Mouse (Mus musculus): Measurements from ENCODE around the gene Pcsk2.
A peak's percentile ranks its signal among the peaks of the same experiment; 100 is the strongest.

Gene Pcsk2

DNA sequence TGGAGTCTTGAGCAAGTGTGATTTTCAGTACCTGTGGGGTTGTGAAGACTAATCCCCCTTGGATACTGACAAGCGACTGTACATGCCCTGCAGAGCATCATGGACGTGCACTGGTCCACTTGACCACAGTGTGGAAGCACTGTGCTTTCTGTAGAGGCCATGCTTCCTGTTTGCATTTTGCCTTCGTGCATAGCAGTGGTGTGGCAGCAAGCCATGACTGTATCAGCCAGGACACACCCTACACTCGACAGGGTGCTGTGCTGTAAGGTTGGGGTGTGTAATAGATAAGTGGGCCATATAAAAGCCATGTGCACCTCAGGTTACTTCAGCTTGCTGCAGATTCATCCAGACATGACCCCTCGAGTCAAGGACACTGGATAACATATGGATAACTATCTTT, 292.7 kb downstream of the Pcsk2 start:
- DNase-seq (ENCODE audit: low spot score), result peak; percentile 54

DNA sequence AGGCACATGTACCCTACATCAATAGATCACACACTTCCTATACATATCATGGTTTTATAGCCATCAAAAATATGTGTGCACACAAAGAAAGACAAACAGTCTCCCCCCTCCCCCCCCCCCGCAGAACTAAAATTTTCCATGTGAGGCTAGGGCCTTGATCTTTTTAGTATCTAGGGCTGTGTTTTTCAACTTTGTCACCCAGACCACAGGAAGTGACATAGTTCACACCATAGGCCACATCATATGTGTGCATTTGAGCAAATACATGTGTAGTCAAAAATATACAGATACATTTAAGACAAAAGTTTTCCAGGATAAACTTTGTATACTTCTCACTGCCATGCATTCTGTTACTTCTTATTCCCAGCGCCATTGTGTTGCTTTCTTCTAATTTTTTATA, 293.5 kb downstream of the Pcsk2 start:
- DNase-seq (ENCODE audit: low spot score), result no peak

DNA sequence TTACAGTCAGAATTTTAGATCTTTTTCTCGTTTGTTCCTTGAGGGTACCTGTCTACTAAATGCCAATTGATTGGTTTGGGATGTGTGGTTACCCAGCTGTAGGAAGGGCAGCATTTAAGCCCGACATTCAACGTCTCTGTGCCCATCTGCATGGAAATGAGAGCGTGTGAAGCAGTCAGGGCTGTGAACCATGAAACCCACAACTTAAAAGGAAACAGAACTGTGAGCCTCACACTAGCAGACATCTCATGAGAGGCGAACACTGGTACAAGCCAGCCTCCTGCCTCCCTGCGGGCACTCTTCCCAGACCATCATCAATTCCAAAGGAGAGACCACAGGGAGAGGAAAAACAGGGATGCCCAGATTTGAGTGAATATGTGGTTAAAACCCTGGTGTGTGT, 294.9 kb downstream of the Pcsk2 start:
- no peak for DNase-seq (ENCODE audit: low spot score)

DNA sequence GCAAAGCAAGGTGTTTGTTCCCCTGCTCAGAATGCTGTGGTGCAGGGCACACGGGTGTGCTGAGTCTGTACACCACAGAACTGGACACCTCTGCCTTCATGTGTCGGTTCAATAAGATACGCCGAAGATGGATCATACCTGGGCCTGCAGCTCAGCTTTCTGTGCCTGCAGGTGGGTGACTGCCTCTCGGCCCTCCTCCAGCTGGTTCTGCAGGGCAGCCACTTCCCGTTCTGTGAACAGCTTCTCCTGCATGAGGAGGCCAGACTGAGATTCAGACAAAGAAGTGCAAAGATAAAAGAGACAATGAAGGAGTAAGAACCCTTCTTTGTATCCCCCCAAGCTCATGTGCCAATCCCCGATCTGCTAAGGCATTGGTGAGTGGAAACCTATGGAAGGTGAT, 295.6 kb downstream of the Pcsk2 start:
- DNase-seq (ENCODE audit: low spot score), result no peak

DNA sequence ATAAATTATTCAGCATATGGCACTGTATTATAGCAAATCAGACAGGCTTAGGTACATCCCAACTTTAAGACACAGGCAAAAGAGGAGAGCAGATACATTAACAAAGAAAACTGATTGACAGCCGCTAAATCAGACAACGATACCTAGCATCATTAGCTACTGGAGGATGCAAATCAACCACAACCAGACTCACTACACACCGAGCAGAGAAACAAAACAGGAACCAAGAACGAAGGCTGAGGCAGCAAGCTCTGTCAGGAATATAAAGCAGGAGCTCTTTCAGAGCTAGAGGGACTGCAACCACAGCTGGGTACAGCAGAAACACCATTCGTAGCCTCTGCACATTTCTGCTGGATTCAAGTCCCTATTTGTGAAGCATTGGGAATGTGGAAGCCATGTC, 298.8 kb downstream of the Pcsk2 start:
- DNase-seq (ENCODE audit: low spot score), result no peak

DNA sequence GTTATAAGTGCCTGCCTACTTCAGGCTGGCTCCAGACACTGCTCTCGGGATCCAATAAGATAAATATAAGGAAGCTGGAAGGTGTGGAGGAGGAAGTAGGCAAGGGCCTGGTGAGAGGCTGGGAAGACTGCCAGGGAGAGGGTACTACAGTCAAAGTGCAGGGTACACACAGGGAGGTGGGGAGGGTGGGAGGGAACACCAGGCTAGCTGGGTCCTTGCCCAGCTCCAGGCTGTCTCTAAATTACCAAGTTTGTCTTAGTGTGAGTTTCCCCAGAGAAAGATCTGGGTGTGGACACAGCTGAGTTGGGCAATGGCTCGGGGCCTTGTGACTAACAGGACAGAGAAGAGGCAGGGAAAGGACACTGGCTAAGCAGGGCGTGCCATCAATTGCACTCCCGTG, 300.8 kb downstream of the Pcsk2 start:
- no peak for DNase-seq (ENCODE audit: low spot score)

DNA sequence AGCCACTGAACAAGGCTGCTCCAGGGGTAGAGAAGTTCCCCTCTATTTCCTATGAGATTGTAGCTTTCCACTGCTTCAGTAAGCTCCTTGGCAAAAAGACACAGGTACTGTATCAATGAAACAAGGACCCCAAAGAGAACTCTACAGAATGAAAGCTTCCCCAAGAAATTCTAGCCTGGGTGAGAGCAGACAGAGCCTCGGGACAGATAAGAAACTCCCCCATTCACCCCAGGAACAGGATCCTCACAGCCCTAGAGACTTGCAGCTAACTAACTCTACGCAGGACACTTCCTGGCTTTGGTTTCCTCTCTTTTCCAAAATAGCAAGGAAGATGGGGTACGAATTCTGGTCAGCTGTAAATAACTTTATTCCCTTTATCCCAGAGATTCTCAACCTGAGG, 301.3 kb downstream of the Pcsk2 start:
- DNase-seq (ENCODE audit: low spot score), result no peak

DNA sequence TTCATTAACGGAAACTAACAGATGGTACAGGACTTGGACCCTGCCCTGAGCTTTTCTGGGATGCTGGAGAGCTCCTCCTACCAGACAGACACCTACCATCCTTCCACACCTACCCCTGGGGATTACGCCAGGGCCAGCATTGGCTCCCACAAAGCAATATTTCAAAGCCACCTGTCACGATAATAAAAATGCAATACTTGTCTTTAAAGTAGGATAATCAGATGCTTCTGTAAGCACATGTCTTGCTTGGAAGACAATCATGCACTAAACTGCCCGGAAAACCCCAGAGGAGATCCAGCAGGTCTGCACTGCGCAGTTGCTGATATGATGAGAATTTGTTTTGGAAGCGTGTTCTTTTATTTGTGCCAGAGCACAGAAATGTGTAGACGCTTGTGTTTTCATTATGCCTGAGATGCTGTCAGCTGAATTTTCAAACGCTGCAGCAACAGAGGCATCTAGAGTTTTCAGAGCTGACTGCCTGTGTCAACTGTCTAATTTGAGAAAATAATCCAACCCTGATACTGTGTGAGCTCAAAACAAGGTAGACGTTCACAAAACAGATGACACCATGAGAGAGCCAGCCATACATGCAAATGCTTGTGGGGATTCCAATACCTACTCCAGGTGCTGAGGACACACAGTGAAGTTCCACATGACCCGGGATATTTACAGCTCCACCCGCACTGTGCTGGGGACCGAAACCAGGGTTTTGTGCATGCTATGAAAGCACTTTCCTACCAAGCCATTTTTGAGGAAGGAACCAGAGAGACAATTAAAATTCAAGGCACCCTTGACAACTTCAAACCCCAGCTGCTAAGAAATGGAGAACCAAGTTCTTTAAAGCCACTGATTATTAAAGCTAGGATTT, 305.6 kb downstream of the Pcsk2 start:
- no peak for DNase-seq (ENCODE audit: low spot score)

DNA sequence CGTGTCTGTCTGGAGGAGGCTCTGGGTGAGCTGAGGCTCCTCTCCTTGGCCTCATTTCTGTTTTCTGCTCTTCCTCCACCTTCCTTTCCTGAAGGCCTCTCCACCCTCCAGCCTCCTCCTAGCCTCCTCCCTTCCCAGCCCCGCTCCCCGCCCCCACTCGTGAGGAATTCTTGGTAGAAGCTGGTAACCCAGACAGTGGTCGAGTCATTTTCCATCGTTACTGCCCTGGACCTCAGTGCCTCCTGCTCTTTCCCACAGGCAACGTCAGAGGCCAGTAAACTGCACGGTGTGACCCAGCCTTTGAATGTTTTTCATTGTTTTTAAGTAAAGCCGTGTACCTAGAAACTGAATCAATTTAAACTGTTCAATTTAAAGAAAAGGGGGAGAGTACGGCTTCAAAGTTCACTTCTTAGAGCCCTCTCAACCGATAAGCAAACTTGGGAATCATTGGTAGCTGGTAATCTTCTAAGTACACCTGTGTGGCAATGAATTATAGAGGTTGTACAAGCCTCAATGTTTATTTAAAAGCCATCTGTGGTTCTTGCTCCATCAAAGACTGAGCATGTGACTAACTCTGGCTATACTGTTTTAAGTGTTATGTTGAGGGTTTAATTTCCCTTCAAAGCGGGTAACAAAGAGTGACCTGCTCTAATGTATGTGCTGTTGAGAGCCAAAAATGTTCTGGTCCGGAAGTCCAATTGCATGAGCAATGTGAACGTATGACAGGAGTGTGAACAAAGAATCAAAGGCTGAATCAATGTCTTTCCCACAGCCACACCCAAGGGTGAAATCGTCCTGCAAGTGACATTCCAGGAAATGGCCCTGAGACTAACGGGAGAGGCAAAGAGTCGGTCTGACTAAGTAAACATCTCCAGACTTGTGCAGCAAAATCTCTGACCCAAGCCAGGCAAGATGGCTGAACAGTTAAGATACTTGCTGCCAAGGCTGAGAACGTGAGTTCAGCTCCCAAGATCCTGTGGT, 306.6 kb downstream of the Pcsk2 start:
- DNase-seq (ENCODE audit: low spot score), result no peak

DNA sequence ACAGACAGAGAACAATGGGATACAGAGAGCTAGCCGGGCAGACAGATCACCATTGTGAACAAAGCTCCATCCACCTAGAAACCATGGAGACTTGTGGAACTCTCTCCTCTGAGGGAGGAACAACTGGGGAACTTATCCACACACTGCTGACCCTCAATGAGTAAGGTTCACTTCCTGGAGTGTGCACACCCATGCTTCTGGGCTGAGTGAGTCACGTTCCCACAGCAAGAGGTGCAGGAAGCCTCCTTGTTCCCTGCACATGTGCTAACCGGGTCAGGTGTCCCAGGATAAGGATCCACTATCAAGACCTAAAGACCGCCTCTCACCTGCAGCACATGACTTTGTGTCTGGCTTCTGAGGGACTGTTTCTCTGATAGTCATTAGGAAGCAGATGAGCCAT, 307.5 kb downstream of the Pcsk2 start:
- DNase-seq (ENCODE audit: low spot score), result no peak

DNA sequence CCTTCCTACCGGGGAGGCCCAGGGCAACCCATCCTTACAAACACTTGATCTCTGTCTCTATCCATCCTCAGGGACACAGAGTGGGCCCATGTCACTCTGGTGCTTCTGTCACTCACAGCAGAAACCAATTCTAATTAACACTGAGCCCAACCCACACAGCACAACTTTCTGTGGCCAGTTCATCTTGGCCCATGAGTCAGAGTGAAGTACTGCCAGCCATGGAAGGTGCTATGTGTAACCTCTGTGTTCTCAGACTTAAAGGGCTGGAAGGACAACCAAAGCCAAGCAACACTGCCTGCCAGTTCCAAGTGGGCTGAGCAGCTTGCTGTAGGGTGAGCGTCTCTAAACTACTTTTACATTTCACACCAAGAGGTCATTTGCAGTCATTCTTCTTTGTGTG, 313.2 kb downstream of the Pcsk2 start:
- DNase-seq (ENCODE audit: low spot score), result no peak

DNA sequence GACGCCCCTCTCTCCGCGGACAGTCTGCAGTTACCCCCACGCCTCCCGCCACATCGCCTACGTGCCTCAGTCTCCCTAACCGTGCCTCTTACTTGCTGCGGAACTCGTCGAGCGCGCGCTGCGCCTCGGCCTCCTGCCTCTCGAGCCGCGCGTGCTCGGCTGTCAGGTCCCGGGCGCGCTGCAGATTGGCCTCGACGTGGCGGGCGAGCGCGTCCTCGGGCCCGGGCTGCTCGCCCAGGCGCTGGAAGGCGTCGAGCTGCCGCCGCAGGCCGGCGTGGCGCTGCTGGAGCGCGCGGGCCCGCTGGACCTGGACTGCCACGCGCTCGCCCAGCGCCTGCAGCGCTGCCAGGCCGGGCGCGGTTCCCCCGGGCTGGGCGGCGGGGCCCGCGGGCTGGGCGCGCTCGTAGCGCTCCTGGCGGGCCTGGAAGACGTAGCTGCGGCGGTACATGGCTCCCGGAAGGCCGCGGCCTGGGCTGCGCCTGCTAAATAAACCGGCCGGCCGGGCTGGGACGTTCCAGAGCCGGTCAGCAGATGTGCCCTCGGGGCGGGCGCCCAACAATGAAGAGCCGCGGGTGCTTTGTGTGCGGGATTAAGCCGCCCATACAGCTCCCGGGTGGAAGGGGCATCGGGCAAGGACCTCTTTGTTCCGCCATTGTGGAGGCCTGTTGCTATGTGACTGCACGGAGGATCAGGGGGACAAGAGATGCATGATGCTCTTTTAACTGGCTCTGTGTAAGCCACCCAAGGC, 316.7 kb downstream of the Pcsk2 start, which contains the start of gene Bfsp1:
Gene Bfsp1, minus strand, starts transcription at position 690 of the 748 bp plus-strand sequence.
- peak; percentile 71 for DNase-seq (ENCODE audit: low spot score)

DNA sequence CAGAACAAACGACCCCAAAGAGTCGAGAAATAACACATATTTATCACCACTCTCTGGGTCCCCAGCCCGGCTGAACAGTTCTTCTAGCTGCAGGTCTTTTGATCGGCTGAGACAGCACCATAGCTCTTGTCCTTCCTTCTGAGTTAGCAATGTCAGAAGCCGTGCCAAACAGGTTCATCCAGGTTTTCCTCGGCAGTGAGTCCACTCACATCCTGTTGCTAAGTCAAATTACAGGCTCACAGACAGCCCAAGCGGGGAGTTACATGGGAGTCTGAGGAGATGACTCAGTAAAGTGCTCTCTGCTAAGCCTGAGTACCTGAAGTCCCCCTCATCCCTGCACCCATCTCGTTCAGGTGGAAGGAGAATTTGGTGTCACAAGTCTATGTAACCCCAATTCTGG, 318.6 kb downstream of the Pcsk2 start:
- no peak for DNase-seq (ENCODE audit: low spot score)

All from testis, postnatal 10 days (tissue).